Mouse (Mus musculus) midbrain, embryonic 16.5 days (tissue): ENCODE results near the gene A930004D18Rik. TPM values are rescaled to one million over a fixed set of nuclear protein-coding genes. Genes with fewer than 3 reads are reported as not detected.
A peak's percentile ranks its signal among the peaks of the same experiment; 100 is the strongest.

Source experiments
- ATAC-seq: fragments of 200-750 bp; cut with Nextera tagmentation; 2 replicates; pipeline ENCODE4 v1.8.0; 2017; ENCODE audit warnings: moderate TSS enrichment
- H3K27ac ChIP-seq: fragments of 300-500 bp; sonication (generic); 2 replicates; pipeline ENCODE4 v1.5.1; 2014; ENCODE audit warnings: mild to moderate bottlenecking, low read length, mixed read lengths
- H3K27me3 ChIP-seq: fragments of 300-500 bp; sonication (generic); 2 replicates; pipeline ENCODE4 v1.6.1; 2014; ENCODE audit warnings: low read depth, low read length, mixed read lengths; ENCODE audit not compliant: control insufficient read depth, insufficient read depth
- H3K36me3 ChIP-seq: fragments of 300-500 bp; sonication (generic); 2 replicates; pipeline ENCODE4 v1.6.1; 2014; ENCODE audit warnings: mild to moderate bottlenecking, low read length, moderate library complexity, mixed read lengths; ENCODE audit not compliant: control insufficient read depth, insufficient read depth
- H3K4me1 ChIP-seq: fragments of 300-500 bp; sonication (generic); 2 replicates; pipeline ENCODE4 v1.6.1; 2014; ENCODE audit warnings: mild to moderate bottlenecking, low read length, mixed read lengths; ENCODE audit not compliant: control insufficient read depth, insufficient read depth
- H3K4me2 ChIP-seq: fragments of 300-500 bp; sonication (generic); 2 replicates; pipeline ENCODE4 v1.6.1; 2014; ENCODE audit warnings: mild to moderate bottlenecking, low read length, mixed read lengths
- H3K4me3 ChIP-seq: fragments of 300-500 bp; sonication (generic); 2 replicates; pipeline ENCODE4 v1.5.1; 2014; ENCODE audit warnings: low read depth, mild to moderate bottlenecking, low read length, moderate library complexity, mixed read lengths
- H3K9ac ChIP-seq: fragments of 300-500 bp; sonication (generic); 2 replicates; pipeline ENCODE4 v1.6.1; 2014; ENCODE audit warnings: low read depth, low read length, mixed read lengths
- H3K9me3 ChIP-seq: fragments of 300-500 bp; sonication (generic); replicated peaks from 2 replicates; pipeline ENCODE4 v1.6.1; 2014; ENCODE audit warnings: mild to moderate bottlenecking, low read length, mixed read lengths; ENCODE audit not compliant: control insufficient read depth, poor library complexity, severe bottlenecking
- WGBS: fragments of 180-500 bp; shearing (Covaris S2); extraction: QIAGEN DNeasy Blood & Tissue Kit; methylation state at CpG from one replicate; pipeline ENCODE4 v1.1.7; 2014; 5-methylcytosine and 5-hydroxymethylcytosine counted together
- polyA plus RNA-seq: library from polyadenylated mRNA; unstranded; fragments of >200 nt; fragmentation: Nextera tagmentation; extraction: Ambion mirVana; gene quantifications from 2 replicates; pipeline ENCODE4 v1.2.1, GENCODE M21; 2015

Gene A930004D18Rik
- polyA plus RNA-seq, 1 experiment from 2014 or later, result 7.5 TPM

- no peaks in the 10 kb centered on the region for H3K9me3 ChIP-seq
- H3K9ac ChIP-seq, result peak overlapping the region; percentile 75
- ATAC-seq, result no peak
- H3K4me3 ChIP-seq, result peak overlapping the region; percentile 38
- H3K27ac ChIP-seq, result no peak overlapping the region
- no peaks in the 10 kb centered on the region for H3K36me3 ChIP-seq
- H3K4me1 ChIP-seq, result peaks cover 25% of the 10 kb centered on the region
- 6% methylated on average over 34 of the region's 34 CpGs for WGBS
- no peaks in the 10 kb centered on the region for H3K27me3 ChIP-seq
- peak overlapping the region; percentile 88 for H3K4me2 ChIP-seq
Measured at GRCm38 (mm10) chr2:18031831-18032537, 5.6 kb downstream of the A930004D18Rik start.

- H3K4me1 ChIP-seq, result peaks cover 31% of the 10 kb centered on the region
- H3K9me3 ChIP-seq, result no peaks in the 10 kb centered on the region
- peak overlapping the region; percentile 75 for H3K9ac ChIP-seq
- no peaks in the 10 kb centered on the region for H3K27me3 ChIP-seq
- no peaks in the 10 kb centered on the region for H3K36me3 ChIP-seq
- peak overlapping the region; percentile 38 for H3K4me3 ChIP-seq
- no peak overlapping the region for H3K27ac ChIP-seq
- 9% methylated on average over 26 of the region's 26 CpGs for WGBS
- no peak for ATAC-seq
- peak overlapping the region; percentile 88 for H3K4me2 ChIP-seq
Measured at GRCm38 (mm10) chr2:18031271-18031821, 6.2 kb downstream of the A930004D18Rik start.

- WGBS, result 46% methylated on average over 8 of the region's 8 CpGs
- Histone ChIP-seq H3K36me3 (no peaks in the 10 kb centered on the region), H3K27ac (no peak overlapping the region), H3K9ac (no peak overlapping the region), H3K9me3 (no peaks in the 10 kb centered on the region), H3K4me3 (no peak overlapping the region), H3K27me3 (no peaks in the 10 kb centered on the region), H3K4me1 (peaks cover 31% of the 10 kb centered on the region), H3K4me2 (no peak overlapping the region)
- ATAC-seq, result no peak
Measured at GRCm38 (mm10) chr2:18030581-18030980, 7.0 kb downstream of the A930004D18Rik start.

GRCm38 (mm10) chr2:18029656-18030055 is 7.9 kb downstream of the A930004D18Rik start:
- Histone ChIP-seq H3K9ac (no peak overlapping the region), H3K36me3 (no peaks in the 10 kb centered on the region), H3K4me1 (peaks cover 33% of the 10 kb centered on the region), H3K9me3 (no peaks in the 10 kb centered on the region), H3K27me3 (no peaks in the 10 kb centered on the region), H3K4me3 (no peak overlapping the region), H3K27ac (no peak overlapping the region), H3K4me2 (no peak overlapping the region)
- WGBS, result 61% methylated on average over 7 of the region's 7 CpGs
- ATAC-seq, result no peak

- peak overlapping the region; percentile 96 for H3K27ac ChIP-seq
- under 1% methylated on average over 61 of the region's 61 CpGs for WGBS
- peak; percentile 55 for ATAC-seq
- H3K27me3 ChIP-seq, result no peaks in the 10 kb centered on the region
- H3K9me3 ChIP-seq, result no peaks in the 10 kb centered on the region
- peak overlapping the region; percentile 87 for H3K9ac ChIP-seq
- H3K4me3 ChIP-seq, result peak overlapping the region; percentile 66
- peak overlapping the region; percentile 97 for H3K4me2 ChIP-seq
- H3K4me1 ChIP-seq, result peaks cover 30% of the 10 kb centered on the region
- no peaks in the 10 kb centered on the region for H3K36me3 ChIP-seq
Measured at GRCm38 (mm10) chr2:18028140-18029021, 9.2 kb downstream of the A930004D18Rik start.

- H3K4me3 ChIP-seq, result peak overlapping the region; percentile 66
- no peaks in the 10 kb centered on the region for H3K27me3 ChIP-seq
- H3K36me3 ChIP-seq, result no peaks in the 10 kb centered on the region
- ATAC-seq, result peak; percentile 87
- H3K9me3 ChIP-seq, result no peaks in the 10 kb centered on the region
- WGBS, result under 1% methylated on average over 44 of the region's 44 CpGs
- peak overlapping the region; percentile 97 for H3K4me2 ChIP-seq
- H3K9ac ChIP-seq, result peak overlapping the region; percentile 87
- peak overlapping the region; percentile 96 for H3K27ac ChIP-seq
- peaks cover 29% of the 10 kb centered on the region for H3K4me1 ChIP-seq
Measured at GRCm38 (mm10) chr2:18027448-18028139, 9.9 kb downstream of the A930004D18Rik start.

- peak; percentile 38 for ATAC-seq
- under 1% methylated on average over 44 of the region's 44 CpGs for WGBS
Measured at GRCm38 (mm10) chr2:18026116-18026947, 11.2 kb downstream of the A930004D18Rik start.

GRCm38 (mm10) chr2:18025781-18026115 is 11.8 kb downstream of the A930004D18Rik start:
- 1% methylated on average over 14 of the region's 14 CpGs for WGBS

More at GRCm38 (mm10) chr2:18026116-18026947, 11.2 kb downstream of the A930004D18Rik start:
- Histone ChIP-seq H3K4me3 (peak overlapping the region; percentile 66), H3K9ac (peak overlapping the region; percentile 43), H3K4me2 (peak overlapping the region; percentile 97), H3K27me3 (no peaks in the 10 kb centered on the region), H3K36me3 (no peaks in the 10 kb centered on the region), H3K9me3 (no peaks in the 10 kb centered on the region), H3K27ac (no peak overlapping the region), H3K4me1 (peaks cover 19% of the 10 kb centered on the region)

More at GRCm38 (mm10) chr2:18025781-18026115, 11.8 kb downstream of the A930004D18Rik start:
- peak overlapping the region; percentile 66 for H3K4me3 ChIP-seq
- peak overlapping the region; percentile 97 for H3K4me2 ChIP-seq
- no peaks in the 10 kb centered on the region for H3K36me3 ChIP-seq
- no peak overlapping the region for H3K27ac ChIP-seq
- peaks cover 15% of the 10 kb centered on the region for H3K4me1 ChIP-seq
- no peaks in the 10 kb centered on the region for H3K27me3 ChIP-seq
- no peaks in the 10 kb centered on the region for H3K9me3 ChIP-seq
- ATAC-seq, result no peak
- peak overlapping the region; percentile 43 for H3K9ac ChIP-seq
